Mouse (Mus musculus) kidney, adult 2 months (tissue): ENCODE data around the gene Awat2.

ENCODE experiments used
- CTCF ChIP-seq: fragments of 200-500 bp; conservative IDR thresholded peaks from 2 replicates; pipeline ENCODE4 v1.5.1; 2011; ENCODE audit warnings: low read depth, mild to moderate bottlenecking, control low read depth, low read length, moderate library complexity, mixed read lengths; ENCODE audit not compliant: insufficient read depth, insufficient read length
- POLR2A ChIP-seq: fragments of 200-500 bp; IDR thresholded peaks from one replicate; pipeline ENCODE4 v1.6.1; 2011; ENCODE audit warnings: low read depth, low read length, control low read depth

DNA sequence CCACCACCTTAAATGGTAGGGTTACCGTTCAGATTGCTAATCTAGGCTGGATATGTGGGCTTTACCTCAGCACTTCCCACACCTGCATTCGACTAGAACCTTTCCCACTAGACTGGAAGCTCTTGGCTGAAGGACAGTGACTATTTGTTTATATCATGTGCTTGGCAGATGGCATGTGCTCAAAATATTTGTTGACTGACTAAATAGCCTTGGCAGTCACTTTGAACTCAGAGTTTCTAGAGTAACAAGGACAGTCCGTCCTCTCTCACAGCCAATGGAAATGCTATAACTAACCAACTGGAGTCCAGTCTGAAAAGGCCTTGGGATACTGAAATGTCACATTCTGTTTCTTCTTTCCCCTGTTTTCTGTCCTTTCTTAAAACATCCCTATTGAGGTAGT lies 29.0 kb upstream of the Awat2 start:
- TF ChIP-seq CTCF (no peak), POLR2A (no peak)
